Mouse (Mus musculus) kidney, postnatal 14 days (tissue): ENCODE data around the gene Npas1.

Source experiments
- DNase-seq: peaks from one replicate; pipeline ENCODE4 v3.0.0; 2022; ENCODE audit warnings: mixed read lengths

Gene Npas1

DNA sequence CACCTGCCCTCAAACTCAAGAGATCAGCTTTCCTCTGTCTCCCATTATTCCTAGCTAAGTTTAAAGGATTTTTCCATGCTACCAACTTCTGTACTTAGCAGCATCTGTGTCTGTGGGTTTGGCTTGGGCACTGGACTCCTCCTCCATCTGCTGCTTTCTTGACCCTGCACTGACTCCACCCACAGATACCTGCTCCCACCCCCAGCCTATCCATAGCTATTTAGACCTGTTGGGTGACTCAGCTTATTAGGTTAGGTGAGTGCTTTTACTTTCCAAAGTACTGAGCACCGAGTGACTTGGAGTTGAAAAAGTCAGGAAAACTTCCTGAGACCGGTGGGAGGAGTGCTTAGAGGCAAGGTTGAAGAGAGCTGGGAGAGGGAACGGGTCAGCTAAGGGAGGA lies 62.1 kb downstream of the Npas1 start:
- peak; percentile 49 for DNase-seq

GRCm38 (mm10) chr7:16412930-16413329 lies 64.6 kb downstream of the Npas1 start:
- DNase-seq: no peak

DNA sequence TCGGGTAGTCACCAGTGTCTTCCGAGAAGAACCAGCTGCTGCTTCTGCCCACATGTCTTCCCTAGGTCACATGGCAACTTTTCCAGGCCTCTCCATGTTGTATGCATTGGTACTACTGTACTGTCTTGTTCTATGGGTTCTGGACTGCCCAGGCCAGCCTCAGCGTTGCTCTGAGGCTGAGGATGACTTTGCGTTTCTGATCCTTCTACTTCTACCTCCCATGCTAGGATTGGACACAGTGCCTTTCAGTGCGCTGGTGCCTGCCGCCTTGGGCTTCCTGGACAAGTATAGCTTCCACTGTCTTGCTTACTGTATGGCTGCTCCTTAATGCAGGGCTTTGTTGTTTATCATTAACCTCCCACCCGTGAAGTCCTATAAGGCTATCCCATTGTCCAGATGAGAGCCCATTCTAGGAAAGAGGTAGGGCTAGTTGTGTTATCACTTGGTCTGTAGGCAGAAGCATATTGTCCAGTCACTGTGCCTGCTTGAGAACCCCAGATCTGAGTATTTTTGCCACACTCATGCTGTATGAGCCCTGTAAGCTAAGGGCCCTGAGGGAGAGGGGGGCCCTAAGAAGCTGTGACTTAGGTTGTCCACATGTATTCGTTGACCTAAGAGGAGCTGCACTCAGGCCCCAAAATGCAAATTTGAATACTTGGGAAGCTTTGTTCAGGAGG lies 65.2 kb downstream of the Npas1 start:
- DNase-seq: no peak

- DNase-seq: no peak
Measured at GRCm38 (mm10) chr7:16411100-16411499, 66.4 kb downstream of the Npas1 start.

GRCm38 (mm10) chr7:16406978-16407377 lies 70.5 kb downstream of the Npas1 start:
- DNase-seq: no peak
